Mouse (Mus musculus) erythroblast, embryonic 14.5 days (primary cell): Measurements from ENCODE around the gene Kbtbd8.

Source experiments
- GATA1 ChIP-seq: IDR thresholded peaks from 2 replicates; pipeline ENCODE4 v1.6.1; 2012; ENCODE audit warnings: low read length, inconsistent platforms, mixed read lengths
- TAL1 ChIP-seq: IDR thresholded peaks from 3 replicates; pipeline ENCODE4 v1.6.1; 2012; ENCODE audit warnings: low read length, inconsistent platforms, mixed read lengths

GRCm38 (mm10) chr6:95163965-95164364 is 46.9 kb downstream of the Kbtbd8 start:
- TF ChIP-seq GATA1 (no peak), TAL1 (no peak)
